Mouse (Mus musculus): ENCODE measurements around the gene Rims1. TPM values are rescaled to one million over a fixed set of nuclear protein-coding genes. Genes with fewer than 3 reads are reported as not detected.

The Rims1 gene
- total RNA-seq, 2 experiments from 2014 or later, result 237 to 269 TPM

GRCm38 (mm10) chr1:22410173-22410572 lies 395.6 kb downstream of the Rims1 start:
- no peak for DNase-seq (ENCODE audit: extremely low spot score in 1 of 2, low spot score in 1 of 2)

- no peak for DNase-seq (ENCODE audit: extremely low spot score in 1 of 2, low spot score in 1 of 2)
Observed at GRCm38 (mm10) chr1:22386361-22386760, 419.4 kb downstream of the Rims1 start.

- no peak for DNase-seq (ENCODE audit: extremely low spot score in 1 of 2, low spot score in 1 of 2)
Observed at GRCm38 (mm10) chr1:22377652-22378051, 428.1 kb downstream of the Rims1 start.

- no peak for DNase-seq (ENCODE audit: extremely low spot score in 1 of 2, low spot score in 1 of 2)
Observed at GRCm38 (mm10) chr1:22377062-22377461, 428.7 kb downstream of the Rims1 start.

- DNase-seq (ENCODE audit: extremely low spot score in 1 of 2, low spot score in 1 of 2), result no peak
Observed at GRCm38 (mm10) chr1:22356209-22356608, 449.6 kb downstream of the Rims1 start.

GRCm38 (mm10) chr1:22353687-22354086 lies 452.1 kb downstream of the Rims1 start:
- DNase-seq (ENCODE audit: extremely low spot score in 1 of 2, low spot score in 1 of 2), result no peak

- no peak for DNase-seq (ENCODE audit: extremely low spot score in 1 of 2, low spot score in 1 of 2)
Observed at GRCm38 (mm10) chr1:22338914-22339313, 466.9 kb downstream of the Rims1 start.

- no peak for DNase-seq (ENCODE audit: extremely low spot score in 1 of 2, low spot score in 1 of 2)
Observed at GRCm38 (mm10) chr1:22320941-22321676, 484.7 kb downstream of the Rims1 start.

- DNase-seq (ENCODE audit: extremely low spot score in 1 of 2, low spot score in 1 of 2), result no peak
Observed at GRCm38 (mm10) chr1:22315537-22315936, 490.3 kb downstream of the Rims1 start.

- DNase-seq (ENCODE audit: extremely low spot score in 1 of 2, low spot score in 1 of 2), result no peak
Observed at GRCm38 (mm10) chr1:22311471-22311870, 494.3 kb downstream of the Rims1 start.

GRCm38 (mm10) chr1:22306519-22306918 lies 499.3 kb downstream of the Rims1 start:
- no peak for DNase-seq (ENCODE audit: extremely low spot score in 1 of 2, low spot score in 1 of 2)

- DNase-seq (ENCODE audit: extremely low spot score in 1 of 2, low spot score in 1 of 2), result no peak
Observed at GRCm38 (mm10) chr1:22305932-22306331, 499.9 kb downstream of the Rims1 start.

GRCm38 (mm10) chr1:22293953-22294352 lies 511.8 kb downstream of the Rims1 start:
- no peak for DNase-seq (ENCODE audit: extremely low spot score in 1 of 2, low spot score in 1 of 2)

- no peak for DNase-seq (ENCODE audit: extremely low spot score in 1 of 2, low spot score in 1 of 2)
Observed at GRCm38 (mm10) chr1:22293310-22293709, 512.5 kb downstream of the Rims1 start.

- DNase-seq (ENCODE audit: extremely low spot score in 1 of 2, low spot score in 1 of 2), result no peak
Observed at GRCm38 (mm10) chr1:22286807-22287206, 519.0 kb downstream of the Rims1 start.

- no peak for DNase-seq (ENCODE audit: extremely low spot score in 1 of 2, low spot score in 1 of 2)
Observed at GRCm38 (mm10) chr1:22279954-22280353, 525.8 kb downstream of the Rims1 start.

- DNase-seq (ENCODE audit: extremely low spot score in 1 of 2, low spot score in 1 of 2), result no peak
Observed at GRCm38 (mm10) chr1:22274081-22274480, 531.7 kb downstream of the Rims1 start.

GRCm38 (mm10) chr1:22270131-22270530 lies 535.7 kb downstream of the Rims1 start:
- DNase-seq (ENCODE audit: extremely low spot score in 1 of 2, low spot score in 1 of 2), result no peak

GRCm38 (mm10) chr1:22268581-22269359 lies 537.0 kb downstream of the Rims1 start:
- peak; percentile 75 to 92 for DNase-seq (ENCODE audit: extremely low spot score in 1 of 2, low spot score in 1 of 2)

- DNase-seq (ENCODE audit: extremely low spot score in 1 of 2, low spot score in 1 of 2), result no peak
Observed at GRCm38 (mm10) chr1:22266491-22266890, 539.3 kb downstream of the Rims1 start.

GRCm38 (mm10) chr1:22265528-22265927 lies 540.3 kb downstream of the Rims1 start:
- no peak for DNase-seq (ENCODE audit: extremely low spot score in 1 of 2, low spot score in 1 of 2)
